Mouse (Mus musculus) cerebellum, adult 11 months (tissue): ENCODE measurements around the gene Vps50.
A peak's percentile ranks its signal among the peaks of the same experiment; 100 is the strongest.
"Not testable (repeated sequence)": the region's sequence is repeated elsewhere in the genome, so short reads cannot be mapped to it uniquely, and the experiment has no call there.

Source experiments
- DNase-seq: peaks from one replicate; pipeline ENCODE4 v3.0.0; 2022

The Vps50 gene

GRCm38 (mm10) chr6:3498162-3498848 lies at the start of gene Vps50, which contains the start of gene Hepacam2:
Gene Vps50 (plus strand): TSS chr6:3498382.
Gene Hepacam2 (minus strand): TSS chr6:3498298.
- DNase-seq, result peak; percentile 84

- no peak for DNase-seq
Measured at GRCm38 (mm10) chr6:3454421-3454820, 43.8 kb upstream of the Vps50 start.

- DNase-seq, result no peak
Measured at GRCm38 (mm10) chr6:3455944-3456536, 42.1 kb upstream of the Vps50 start.

GRCm38 (mm10) chr6:3463026-3463425 lies 35.2 kb upstream of the Vps50 start:
- DNase-seq, result no peak

- no peak for DNase-seq
Measured at GRCm38 (mm10) chr6:3463594-3463993, 34.6 kb upstream of the Vps50 start.

GRCm38 (mm10) chr6:3468627-3469026 lies 29.6 kb upstream of the Vps50 start:
- DNase-seq, result no peak

- DNase-seq, result no peak
Measured at GRCm38 (mm10) chr6:3470706-3471105, 27.5 kb upstream of the Vps50 start.

- DNase-seq, result no peak
Measured at GRCm38 (mm10) chr6:3476299-3476698, 21.9 kb upstream of the Vps50 start.

- DNase-seq, result no peak
Measured at GRCm38 (mm10) chr6:3479853-3480252, 18.3 kb upstream of the Vps50 start.

- no peak for DNase-seq
Measured at GRCm38 (mm10) chr6:3481705-3482104, 16.5 kb upstream of the Vps50 start.

- no peak for DNase-seq
Measured at GRCm38 (mm10) chr6:3485133-3485532, 13.0 kb upstream of the Vps50 start.

GRCm38 (mm10) chr6:3487355-3487754 lies 10.8 kb upstream of the Vps50 start:
- DNase-seq, result no peak

- DNase-seq, result no peak
Measured at GRCm38 (mm10) chr6:3494285-3494684, 3.9 kb upstream of the Vps50 start.

- DNase-seq, result no peak
Measured at GRCm38 (mm10) chr6:3496210-3496609, 2.0 kb upstream of the Vps50 start.

GRCm38 (mm10) chr6:3500286-3500685 lies 2.1 kb downstream of the Vps50 start:
- no peak for DNase-seq

- DNase-seq, result no peak
Measured at GRCm38 (mm10) chr6:3505289-3505688, 7.1 kb downstream of the Vps50 start.

GRCm38 (mm10) chr6:3507078-3507477 lies 8.9 kb downstream of the Vps50 start:
- no peak for DNase-seq

- DNase-seq, result not testable (repeated sequence)
Measured at GRCm38 (mm10) chr6:3508151-3508550, 10.0 kb downstream of the Vps50 start.

- no peak for DNase-seq
Measured at GRCm38 (mm10) chr6:3509782-3510181, 11.6 kb downstream of the Vps50 start.

- DNase-seq, result no peak
Measured at GRCm38 (mm10) chr6:3511116-3511515, 12.9 kb downstream of the Vps50 start.

GRCm38 (mm10) chr6:3511612-3512011 lies 13.4 kb downstream of the Vps50 start:
- DNase-seq, result no peak

GRCm38 (mm10) chr6:3512611-3513010 lies 14.4 kb downstream of the Vps50 start:
- DNase-seq, result peak; percentile 37

GRCm38 (mm10) chr6:3528198-3528597 lies 30.0 kb downstream of the Vps50 start:
- no peak for DNase-seq

- no peak for DNase-seq
Measured at GRCm38 (mm10) chr6:3531445-3531844, 33.3 kb downstream of the Vps50 start.

- no peak for DNase-seq
Measured at GRCm38 (mm10) chr6:3536048-3536447, 37.9 kb downstream of the Vps50 start.
